Mouse (Mus musculus): ENCODE data around the gene Fam71a. TPM values are rescaled to one million over a fixed set of nuclear protein-coding genes. Genes with fewer than 3 reads are reported as not detected.
"Not testable (repeated sequence)": the region's sequence is repeated elsewhere in the genome, so short reads cannot be mapped to it uniquely, and the experiment has no call there.

The Fam71a gene
- total RNA-seq, 2 experiments from 2014 or later, result not detected

- intact Hi-C loops (cut with DNase I), result loop anchor here (1.0 to 5.0 kb wide), 2 partner anchors 42 to 240 kb away; no protein-coding TSS in a partner anchor
These were observed 18.0 kb upstream of the Fam71a start for GRCm38 (mm10) chr1:191182431-191183162.

GRCm38 (mm10) chr1:191181469-191182259, 17.0 kb upstream of the Fam71a start:
- no peak for DNase-seq
- intact Hi-C loops (cut with DNase I), result loop anchor here (5.0 kb wide), 1 partner anchor 239 kb away; no protein-coding TSS in a partner anchor

More at GRCm38 (mm10) chr1:191182431-191183162, 18.0 kb upstream of the Fam71a start:
- DNase-seq, result peak; percentile 80 to 85

GRCm38 (mm10) chr1:191180397-191180796, 15.8 kb upstream of the Fam71a start:
- peak; percentile 16 to 17 for DNase-seq
- intact Hi-C loops (cut with DNase I), result loop anchor here (5.0 kb wide), 1 partner anchor 238 kb away; no protein-coding TSS in a partner anchor

GRCm38 (mm10) chr1:191179846-191180245, 15.2 kb upstream of the Fam71a start:
- intact Hi-C loops (cut with DNase I), result loop anchor here (5.0 kb wide), 1 partner anchor 238 kb away; no protein-coding TSS in a partner anchor
- DNase-seq, result no peak

GRCm38 (mm10) chr1:191178511-191179188, 14.0 kb upstream of the Fam71a start:
- intact Hi-C loops (cut with DNase I), result no loop called here

DNA sequence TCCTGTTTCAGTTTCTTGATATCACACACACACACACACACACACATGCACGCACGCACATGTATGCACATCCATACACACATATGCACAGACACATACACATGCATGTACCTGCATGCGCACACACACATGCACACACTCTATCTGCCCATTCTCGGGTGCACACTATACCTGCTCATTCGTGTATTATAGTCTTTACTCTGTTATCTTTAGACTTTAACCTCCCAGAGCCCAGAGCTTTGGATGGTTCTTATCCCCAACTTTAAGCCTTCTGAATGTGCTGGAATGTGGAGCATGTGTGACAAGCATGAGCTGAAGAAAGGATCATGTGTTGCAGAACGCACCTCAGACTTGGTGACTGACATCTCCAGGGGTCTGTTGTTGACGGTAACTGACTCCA, 12.3 kb upstream of the Fam71a start:
- intact Hi-C loops (cut with DNase I), result no loop called here
- no peak for DNase-seq

More at GRCm38 (mm10) chr1:191178511-191179188, 14.0 kb upstream of the Fam71a start:
- DNase-seq, result no peak

GRCm38 (mm10) chr1:191172487-191172886, 7.9 kb upstream of the Fam71a start:
- intact Hi-C loops (cut with DNase I), result loop anchor here (5.0 kb wide), 1 partner anchor 75 kb away; the partner anchor contains the start of gene Batf3
- DNase-seq, result peak; percentile 43 to 45

- no peak for DNase-seq
- intact Hi-C loops (cut with DNase I), result loop anchor here (5.0 kb wide), 1 partner anchor 73 kb away; the partner anchor contains the start of gene Batf3
These were observed 5.8 kb upstream of the Fam71a start for GRCm38 (mm10) chr1:191170444-191170843.

- no peak for DNase-seq
- intact Hi-C loops (cut with DNase I), result no loop called here
These were observed 1.6 kb upstream of the Fam71a start for GRCm38 (mm10) chr1:191166189-191166588.

DNA sequence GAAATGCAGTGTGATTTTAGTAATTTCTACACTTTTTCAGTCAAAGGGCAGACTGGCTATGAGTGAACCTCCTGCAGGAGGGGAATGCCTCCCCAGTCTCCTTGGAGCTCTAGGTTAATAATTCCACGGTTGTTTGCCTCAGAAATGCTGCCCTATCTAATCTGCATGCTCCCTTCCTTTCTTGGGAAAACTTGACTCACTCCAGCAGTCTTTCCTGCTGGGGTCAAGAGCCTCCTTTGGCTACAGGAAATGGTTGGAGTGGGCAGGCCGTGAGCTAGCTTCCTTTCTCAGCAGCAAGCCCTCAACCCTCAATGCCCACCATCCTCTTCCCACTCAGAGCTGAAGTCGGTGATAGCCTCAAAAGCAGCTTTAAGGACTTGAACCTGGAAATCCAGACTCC, 10.3 kb downstream of the Fam71a start:
- DNase-seq, result no peak
- intact Hi-C loops (cut with DNase I), result no loop called here

DNA sequence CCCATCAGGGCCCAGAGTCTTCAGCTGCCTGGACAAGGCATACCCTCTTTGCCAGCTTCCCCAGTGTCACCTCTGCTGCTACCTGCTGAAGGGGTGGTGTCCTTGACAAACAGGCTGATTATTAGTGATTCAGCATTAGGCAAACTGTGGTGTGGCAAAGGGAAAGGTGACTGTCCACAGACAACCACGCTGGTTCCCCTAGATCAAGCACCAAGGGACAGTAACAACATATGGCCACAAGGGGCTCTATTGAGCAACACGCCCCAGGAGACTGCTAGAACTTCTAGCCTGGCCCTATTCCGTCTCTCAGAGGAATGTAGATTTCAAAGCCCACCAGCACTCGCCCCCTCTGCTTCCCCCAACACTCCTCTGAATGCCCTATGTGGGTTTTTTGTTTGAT, 11.6 kb downstream of the Fam71a start:
- intact Hi-C loops (cut with DNase I), result no loop called here
- peak; percentile 50 to 64 for DNase-seq

- intact Hi-C loops (cut with DNase I), result no loop called here
These were observed 13.6 kb downstream of the Fam71a start for GRCm38 (mm10) chr1:191150924-191151605.

GRCm38 (mm10) chr1:191149489-191149888, 15.1 kb downstream of the Fam71a start:
- intact Hi-C loops (cut with DNase I); DNase-seq: not testable (repeated sequence)

More at GRCm38 (mm10) chr1:191150924-191151605, 13.6 kb downstream of the Fam71a start:
- DNase-seq, result no peak

DNA sequence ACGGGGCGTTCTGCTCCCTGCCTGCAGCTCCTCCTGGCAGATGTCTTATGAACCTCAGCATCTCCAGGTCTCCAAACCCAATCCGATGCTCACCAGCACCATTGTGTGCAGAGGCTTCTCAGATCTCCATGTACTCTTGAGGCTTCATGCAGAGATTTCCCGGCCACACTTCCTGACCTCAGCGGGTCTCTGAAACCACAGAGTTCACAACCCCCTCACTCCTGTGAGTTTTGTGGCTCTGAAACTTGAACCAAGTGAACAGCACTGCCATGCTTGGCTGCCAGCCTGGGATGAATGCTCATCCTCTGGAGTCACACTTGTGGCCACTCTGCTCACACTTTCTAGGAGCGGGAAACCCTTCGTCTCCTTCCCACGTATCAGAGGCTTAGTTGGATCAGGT, 23.6 kb downstream of the Fam71a start:
- intact Hi-C loops (cut with DNase I), result no loop called here
- no peak for DNase-seq

DNA sequence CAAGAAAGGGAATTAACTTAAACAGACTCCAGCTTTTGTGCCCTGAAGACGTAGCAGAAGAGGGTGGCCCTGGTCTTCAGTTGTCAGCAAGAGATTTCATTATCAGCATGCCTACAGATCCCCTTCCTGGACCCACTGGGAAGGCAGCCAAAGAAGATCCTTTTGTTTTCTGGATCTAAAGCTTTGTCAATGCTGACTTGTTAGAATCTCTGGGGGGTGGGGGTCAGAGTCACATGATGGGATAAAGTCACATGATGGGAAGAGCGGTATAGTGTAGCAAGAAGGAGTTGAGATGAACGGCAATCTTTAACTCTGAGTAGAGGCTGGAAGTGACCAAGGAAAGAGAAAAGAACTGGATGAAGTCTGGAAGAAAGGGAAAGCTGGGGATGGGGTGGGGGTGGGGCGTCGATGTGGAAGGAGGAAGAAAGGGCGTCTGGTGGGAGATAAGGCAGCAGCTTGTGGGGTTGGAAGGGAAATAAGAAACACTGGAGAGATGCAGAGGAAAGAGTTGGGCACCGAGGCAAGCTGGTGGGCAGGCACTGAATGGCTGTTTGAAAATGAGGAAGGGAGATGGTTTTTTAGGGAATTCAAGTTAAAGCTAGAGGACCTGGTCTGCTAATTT, 25.6 kb downstream of the Fam71a start:
- intact Hi-C loops (cut with DNase I), result no loop called here
- no peak for DNase-seq

DNA sequence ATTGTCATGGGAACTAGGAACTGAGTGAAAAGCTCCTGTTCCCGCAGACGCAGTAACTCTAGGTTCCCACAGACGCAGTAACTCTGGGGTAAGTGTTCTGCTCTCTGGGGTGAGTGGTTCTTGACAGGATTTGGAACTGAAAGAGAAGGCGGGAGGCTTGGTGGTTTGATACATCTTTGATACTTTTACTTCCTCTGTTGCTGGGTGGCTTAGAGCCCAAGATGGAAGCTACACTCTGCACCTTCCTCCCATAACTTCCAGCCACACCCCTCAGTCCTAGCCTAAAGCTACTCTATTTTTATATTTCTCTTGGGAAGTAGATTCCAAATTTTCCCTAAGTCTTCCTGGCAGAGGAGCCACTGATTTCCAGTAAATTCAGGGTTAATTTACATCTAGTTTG, 26.2 kb downstream of the Fam71a start:
- intact Hi-C loops (cut with DNase I), result no loop called here
- no peak for DNase-seq

GRCm38 (mm10) chr1:191135406-191135805, 29.2 kb downstream of the Fam71a start:
- DNase-seq, result no peak
- intact Hi-C loops (cut with DNase I), result no loop called here

DNA sequence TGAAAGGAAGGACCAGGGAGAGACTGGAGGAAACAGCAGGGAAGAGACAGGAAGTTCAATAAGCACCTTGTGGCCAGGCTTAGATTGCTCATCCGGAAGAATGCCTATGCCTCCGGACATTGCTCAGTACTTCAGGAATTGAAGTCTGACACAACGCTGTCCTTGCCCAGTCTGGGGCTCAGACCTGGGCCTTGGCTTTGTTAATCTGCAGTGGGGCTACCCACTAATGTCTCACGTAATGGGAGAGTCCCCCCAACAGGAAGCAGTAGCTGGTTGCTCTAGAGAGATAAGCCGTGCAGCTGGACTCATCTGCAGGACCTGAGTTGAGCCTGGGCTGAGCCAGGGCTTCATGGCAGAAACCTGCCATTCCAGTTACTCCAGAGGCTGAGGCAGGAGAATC, 31.7 kb downstream of the Fam71a start:
- no peak for DNase-seq
- intact Hi-C loops (cut with DNase I), result loop anchor here (5.0 kb wide), 1 partner anchor 121 kb away; no protein-coding TSS in a partner anchor

GRCm38 (mm10) chr1:191132240-191132639, 32.4 kb downstream of the Fam71a start:
- no peak for DNase-seq
- intact Hi-C loops (cut with DNase I), result loop anchor here (5.0 kb wide), 1 partner anchor 120 kb away; no protein-coding TSS in a partner anchor
